Mouse (Mus musculus) C2C12 (cell line): ENCODE data around the gene Capn11.

ENCODE experiments used
- CEBPB ChIP-seq: IDR thresholded peaks from one replicate; pipeline ENCODE4 v1.6.1; 2011; ENCODE audit warnings: low read depth, mild to moderate bottlenecking, control low read depth, moderate library complexity
- CTCF ChIP-seq: IDR thresholded peaks from one replicate; pipeline ENCODE4 v1.5.1; 2011; ENCODE audit not compliant: control insufficient read depth, insufficient read depth, insufficient read length
- FOSL1 ChIP-seq: IDR thresholded peaks from one replicate; pipeline ENCODE4 v1.8.0; 2011; ENCODE audit warnings: mild to moderate bottlenecking, low read length; ENCODE audit not compliant: poor library complexity, insufficient read depth, severe bottlenecking
- MAX ChIP-seq: IDR thresholded peaks from one replicate; pipeline ENCODE4 v1.6.1; 2011; ENCODE audit warnings: mild to moderate bottlenecking, control low read depth
- MYOD1 ChIP-seq: IDR thresholded peaks from one replicate; pipeline ENCODE4 v1.6.1; 2011; ENCODE audit warnings: low read depth; ENCODE audit not compliant: control insufficient read depth, insufficient read length
- MYOG ChIP-seq: IDR thresholded peaks from one replicate; pipeline ENCODE4 v1.6.1; 2011; ENCODE audit not compliant: control insufficient read depth, insufficient read length; ENCODE audit errors: extremely low read depth
- USF1 ChIP-seq: IDR thresholded peaks from one replicate; pipeline ENCODE4 v1.6.1; 2011; ENCODE audit warnings: low read depth, mild to moderate bottlenecking, control low read depth, moderate library complexity

DNA sequence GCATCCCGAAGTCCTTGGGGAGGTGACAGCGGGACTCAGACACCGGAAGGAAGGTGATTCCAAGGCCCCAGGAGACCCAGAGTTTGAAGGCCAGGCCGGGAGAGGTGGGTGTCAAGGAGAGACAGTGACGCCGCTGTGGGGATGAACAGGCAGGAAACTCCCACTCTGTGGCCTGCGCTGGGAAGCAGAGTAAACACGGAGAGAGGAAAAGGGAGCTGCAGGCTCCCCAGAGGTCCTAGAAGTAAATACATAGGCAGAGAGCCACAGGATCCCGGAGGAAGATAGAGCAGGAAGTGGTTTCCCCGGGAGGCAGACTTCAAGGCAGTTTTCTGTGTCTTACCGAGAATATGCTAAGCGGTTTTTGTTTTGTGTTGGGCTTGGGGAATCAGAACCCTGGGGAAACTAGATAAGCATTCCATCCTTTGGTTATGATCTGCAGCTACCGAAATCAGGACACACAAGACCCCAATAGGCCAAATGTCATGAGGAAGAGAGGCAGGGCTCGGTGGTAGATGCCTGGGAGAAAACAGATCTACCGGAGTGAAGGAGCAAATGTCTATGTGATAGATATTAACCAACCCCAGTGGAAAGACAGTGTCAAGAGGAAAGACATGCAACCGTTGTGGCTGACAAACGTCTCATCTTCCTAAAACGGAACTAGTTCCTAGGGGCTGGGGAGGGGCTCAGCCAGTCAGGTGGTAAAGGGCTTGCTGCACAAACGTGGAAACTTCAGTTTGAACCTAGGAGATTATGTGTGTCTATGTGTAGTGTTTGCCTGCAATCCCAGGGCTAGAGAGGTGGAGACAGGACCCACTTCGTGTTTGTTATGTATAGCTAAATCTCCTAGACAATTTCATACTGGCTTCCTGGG is 39.5 kb downstream of the Capn11 start:
- TF ChIP-seq USF1 (no peak), CTCF (no peak), CEBPB (no peak), MYOG (no peak), MAX (no peak), FOSL1 (no peak), MYOD1 (no peak)
